Mouse (Mus musculus): ENCODE data around the gene Abcb10. TPM values are rescaled to one million over a fixed set of nuclear protein-coding genes. Genes with fewer than 3 reads are reported as not detected.

Abcb10 gene
- polyA plus RNA-seq, 1 experiment from 2014 or later = 18.4 TPM

DNA sequence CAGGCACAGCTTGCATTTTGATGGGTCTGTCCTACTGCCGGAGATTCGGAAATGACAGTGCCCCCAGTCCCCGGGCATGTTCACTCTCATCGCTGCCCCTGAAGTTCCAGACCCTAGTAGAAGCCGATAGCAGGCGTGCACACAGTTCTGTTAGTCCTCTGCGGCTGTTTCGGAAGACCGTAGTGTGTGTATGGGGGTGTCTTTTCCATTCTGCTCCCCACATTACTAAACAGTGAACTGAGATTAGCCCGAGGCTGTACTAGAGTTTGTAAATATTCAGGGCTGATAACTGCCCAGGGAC is 33.3 kb downstream of the Abcb10 start:
- Histone ChIP-seq H3K36me3 (ENCODE audit: control insufficient read depth, insufficient read depth, low read length) (peaks cover 32% of the 10 kb centered on the region), H3K27ac (replicated peaks; ENCODE audit: low read depth, low read length) (peak overlapping the region; percentile 85), H3K4me2 (ENCODE audit: low read length) (peak overlapping the region; percentile 96), H3K9me3 (ENCODE audit: control insufficient read depth, low read length) (no peaks in the 10 kb centered on the region), H3K4me3 (replicated peaks; ENCODE audit: low read depth, low read length) (peak overlapping the region; percentile 80), H3K27me3 (ENCODE audit: control insufficient read depth, insufficient read depth, low read length) (no peaks in the 10 kb centered on the region), H3K9ac (replicated peaks; ENCODE audit: low read length) (peak overlapping the region; percentile 84), H3K4me1 (ENCODE audit: control insufficient read depth, insufficient read depth, low read length) (peaks cover 9% of the 10 kb centered on the region)
- ATAC-seq (ENCODE audit: low FRiP score, low TSS enrichment) (peak; percentile 46; the same call in 1 of the 2 replicates), DNase-seq (no peak)
- WGBS = 2% methylated on average over 10 of the region's 10 CpGs

DNA sequence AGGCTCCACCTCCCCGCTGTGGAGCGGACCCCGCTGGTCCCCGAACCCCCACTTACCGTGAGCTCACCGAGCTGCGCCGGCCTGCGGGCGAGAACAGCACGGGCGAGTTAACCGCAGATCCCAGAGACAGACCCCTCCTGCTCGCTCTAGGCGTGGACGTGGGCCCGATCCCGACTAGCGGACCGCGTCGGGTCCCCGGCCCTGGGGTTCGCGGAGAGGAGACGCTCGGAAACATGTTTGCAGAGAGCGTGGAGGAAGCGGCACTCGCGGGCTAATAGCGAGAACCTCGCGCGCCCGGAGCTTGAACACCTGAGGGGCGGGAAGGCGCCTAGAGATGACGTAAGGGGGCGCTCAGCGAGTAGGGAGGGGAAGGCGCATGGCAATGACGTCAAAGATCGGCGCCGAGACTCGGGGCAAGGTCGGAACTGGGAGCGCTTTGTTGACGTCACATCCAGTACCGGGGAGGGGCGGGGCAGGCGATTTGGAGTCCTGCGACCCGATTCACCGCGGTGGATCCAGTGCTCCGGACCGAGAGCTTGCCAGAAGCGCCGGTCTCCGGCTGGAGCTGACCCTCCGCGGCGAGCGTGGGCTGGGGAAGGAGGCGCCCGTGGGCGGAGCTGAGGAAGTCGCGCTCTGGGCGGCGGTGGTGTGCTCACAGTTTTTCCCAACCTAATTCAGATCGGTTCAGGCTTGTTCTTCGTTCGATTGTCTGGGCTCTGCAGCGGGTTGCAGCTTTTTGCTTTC is 33.8 kb downstream of the Abcb10 start, which contains the start of gene Nup133:
TSS of gene Nup133 (minus strand) at position 324 of the 744 bp plus-strand sequence.
- ATAC-seq (ENCODE audit: low FRiP score, low TSS enrichment) = peak; percentile 87
- H3K27ac ChIP-seq (replicated peaks; ENCODE audit: low read depth, low read length) = peak within 1 kb of the TSS; percentile 85

DNA sequence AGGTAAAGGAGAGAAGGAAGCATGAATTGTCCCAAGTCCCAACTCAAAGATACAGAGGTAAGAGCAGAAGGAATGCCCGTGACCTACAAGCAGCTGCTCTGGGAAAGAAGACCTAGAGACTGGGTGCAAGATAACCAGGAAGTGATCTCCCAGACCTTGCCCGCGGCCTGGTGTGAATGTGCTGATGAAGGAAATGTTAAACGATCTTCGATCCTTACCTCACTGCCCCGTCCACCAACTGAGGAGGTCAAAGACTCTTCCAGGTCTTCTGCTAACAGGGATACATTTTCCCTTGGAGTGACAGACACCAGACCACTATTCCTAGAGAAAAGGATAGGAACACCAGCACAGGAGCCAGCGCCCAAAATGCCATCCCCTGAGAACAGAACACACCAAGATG is 53.9 kb downstream of the Abcb10 start:
- Histone ChIP-seq H3K4me1 (ENCODE audit: control insufficient read depth, insufficient read depth, low read length) (no peaks in the 10 kb centered on the region), H3K4me2 (ENCODE audit: low read length) (no peak overlapping the region), H3K9me3 (ENCODE audit: control insufficient read depth, low read length) (no peaks in the 10 kb centered on the region), H3K9ac (replicated peaks; ENCODE audit: low read length) (no peak overlapping the region), H3K27ac (replicated peaks; ENCODE audit: low read depth, low read length) (no peak overlapping the region), H3K36me3 (ENCODE audit: control insufficient read depth, insufficient read depth, low read length) (peaks cover 76% of the 10 kb centered on the region), H3K4me3 (replicated peaks; ENCODE audit: low read depth, low read length) (no peak overlapping the region), H3K27me3 (ENCODE audit: control insufficient read depth, insufficient read depth, low read length) (no peaks in the 10 kb centered on the region)
- 93% methylated on average over 7 of the region's 7 CpGs for WGBS
- ATAC-seq (ENCODE audit: low FRiP score, low TSS enrichment) (no peak), DNase-seq (no peak)

More for the DNA sequence above, 33.8 kb downstream of the Abcb10 start, which contains the start of gene Nup133:
- WGBS = under 1% methylated on average over 77 of the region's 77 CpGs
- H3K27me3 ChIP-seq (ENCODE audit: control insufficient read depth, insufficient read depth, low read length) = no peaks in the 10 kb centered on the region
- H3K9me3 ChIP-seq (ENCODE audit: control insufficient read depth, low read length) = no peaks in the 10 kb centered on the region
- H3K36me3 ChIP-seq (ENCODE audit: control insufficient read depth, insufficient read depth, low read length) = peaks cover 30% of the 10 kb centered on the region
- DNase-seq = peak; percentile 100
- peak within 1 kb of the TSS; percentile 80 for H3K4me3 ChIP-seq (replicated peaks; ENCODE audit: low read depth, low read length)
- H3K4me2 ChIP-seq (ENCODE audit: low read length) = peak within 1 kb of the TSS; percentile 96
- peaks cover 9% of the 10 kb centered on the region for H3K4me1 ChIP-seq (ENCODE audit: control insufficient read depth, insufficient read depth, low read length)
- H3K9ac ChIP-seq (replicated peaks; ENCODE audit: low read length) = peak within 1 kb of the TSS; percentile 84

DNA sequence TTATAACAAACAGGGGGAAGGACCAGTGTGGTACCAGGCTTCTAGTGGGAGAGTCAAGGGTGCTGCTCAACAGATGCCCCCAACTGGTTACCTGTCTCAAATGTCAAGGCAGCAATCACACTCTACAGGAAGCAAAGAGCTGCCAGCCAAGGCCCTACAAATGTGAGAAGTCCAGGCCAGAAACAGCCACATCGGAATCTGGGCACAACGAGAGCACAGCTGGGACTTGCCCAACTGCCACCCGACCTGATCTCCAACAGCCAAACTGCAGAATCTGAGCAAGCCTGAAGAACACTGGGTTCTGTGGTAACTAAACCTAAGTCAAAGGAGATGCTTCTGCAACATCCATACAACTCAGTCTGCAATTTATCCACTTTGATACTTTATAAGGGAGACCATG is 57.3 kb downstream of the Abcb10 start:
- no peak for DNase-seq
- Histone ChIP-seq H3K9ac (replicated peaks; ENCODE audit: low read length) (no peak overlapping the region), H3K9me3 (ENCODE audit: control insufficient read depth, low read length) (no peaks in the 10 kb centered on the region), H3K4me2 (ENCODE audit: low read length) (no peak overlapping the region), H3K27ac (replicated peaks; ENCODE audit: low read depth, low read length) (no peak overlapping the region), H3K4me1 (ENCODE audit: control insufficient read depth, insufficient read depth, low read length) (no peaks in the 10 kb centered on the region), H3K4me3 (replicated peaks; ENCODE audit: low read depth, low read length) (no peak overlapping the region), H3K27me3 (ENCODE audit: control insufficient read depth, insufficient read depth, low read length) (no peaks in the 10 kb centered on the region), H3K36me3 (ENCODE audit: control insufficient read depth, insufficient read depth, low read length) (peaks cover 80% of the 10 kb centered on the region)
- 91% methylated on average over 3 of the region's 3 CpGs for WGBS
- no peak for ATAC-seq (ENCODE audit: low FRiP score, low TSS enrichment)

DNA sequence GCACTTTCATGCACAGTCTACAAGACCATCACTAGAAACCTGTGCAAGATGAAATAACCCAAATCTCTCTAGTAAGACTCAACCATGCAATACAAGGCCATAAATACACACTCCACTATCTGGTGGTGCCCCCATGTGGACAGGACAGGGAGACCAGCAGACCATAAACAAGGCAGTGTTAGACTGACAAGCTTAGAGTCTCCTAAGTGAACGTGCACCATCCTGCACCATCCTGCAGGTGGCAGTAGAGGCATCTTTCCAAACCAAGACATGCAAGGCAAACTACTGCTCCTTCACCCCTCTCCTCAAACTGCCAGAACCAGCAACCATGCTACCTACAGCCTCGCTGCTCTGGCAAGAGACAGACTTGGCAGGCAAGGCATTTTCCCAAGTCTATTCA is 58.2 kb downstream of the Abcb10 start:
- peaks cover 80% of the 10 kb centered on the region for H3K36me3 ChIP-seq (ENCODE audit: control insufficient read depth, insufficient read depth, low read length)
- 17% methylated on average over 2 of the region's 2 CpGs for WGBS

DNA sequence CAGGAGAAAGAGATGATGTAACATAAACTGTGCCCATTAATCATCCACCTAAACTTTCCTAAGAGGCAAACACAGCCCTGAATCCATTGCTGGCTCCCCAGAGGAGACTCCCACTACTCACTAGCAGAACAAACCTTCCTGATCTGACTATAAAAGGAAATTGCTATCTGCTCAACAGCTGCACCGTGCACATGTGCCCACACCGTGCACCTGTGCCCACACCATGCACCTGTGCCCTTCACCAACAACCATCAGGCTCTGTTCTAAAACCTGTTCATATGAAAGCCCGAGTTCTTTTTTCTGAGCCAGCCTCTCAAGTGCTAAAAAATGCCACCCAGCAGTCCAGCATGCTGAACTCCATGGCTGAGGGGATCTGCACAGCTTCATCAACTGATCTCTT is 68.3 kb downstream of the Abcb10 start:
- H3K9me3 ChIP-seq (ENCODE audit: control insufficient read depth, low read length) = no peaks in the 10 kb centered on the region
- no peaks in the 10 kb centered on the region for H3K27me3 ChIP-seq (ENCODE audit: control insufficient read depth, insufficient read depth, low read length)
- no peak overlapping the region for H3K27ac ChIP-seq (replicated peaks; ENCODE audit: low read depth, low read length)
- no peak for DNase-seq
- H3K9ac ChIP-seq (replicated peaks; ENCODE audit: low read length) = no peak overlapping the region
- H3K4me2 ChIP-seq (ENCODE audit: low read length) = no peak overlapping the region
- ATAC-seq (ENCODE audit: low FRiP score, low TSS enrichment) = no peak
- no peak overlapping the region for H3K4me3 ChIP-seq (replicated peaks; ENCODE audit: low read depth, low read length)
- H3K4me1 ChIP-seq (ENCODE audit: control insufficient read depth, insufficient read depth, low read length) = no peaks in the 10 kb centered on the region
- peaks cover 95% of the 10 kb centered on the region for H3K36me3 ChIP-seq (ENCODE audit: control insufficient read depth, insufficient read depth, low read length)
- WGBS = 95% methylated on average over 3 of the region's 3 CpGs

More for the DNA sequence above, 58.2 kb downstream of the Abcb10 start:
- no peak overlapping the region for H3K4me3 ChIP-seq (replicated peaks; ENCODE audit: low read depth, low read length)
- ATAC-seq (ENCODE audit: low FRiP score, low TSS enrichment) = no peak; the same call in 1 of the 2 replicates
- DNase-seq = peak; percentile 90
- no peak overlapping the region for H3K27ac ChIP-seq (replicated peaks; ENCODE audit: low read depth, low read length)
- no peak overlapping the region for H3K9ac ChIP-seq (replicated peaks; ENCODE audit: low read length)
- H3K27me3 ChIP-seq (ENCODE audit: control insufficient read depth, insufficient read depth, low read length) = no peaks in the 10 kb centered on the region
- H3K9me3 ChIP-seq (ENCODE audit: control insufficient read depth, low read length) = no peaks in the 10 kb centered on the region
- no peak overlapping the region for H3K4me2 ChIP-seq (ENCODE audit: low read length)
- no peaks in the 10 kb centered on the region for H3K4me1 ChIP-seq (ENCODE audit: control insufficient read depth, insufficient read depth, low read length)

DNA sequence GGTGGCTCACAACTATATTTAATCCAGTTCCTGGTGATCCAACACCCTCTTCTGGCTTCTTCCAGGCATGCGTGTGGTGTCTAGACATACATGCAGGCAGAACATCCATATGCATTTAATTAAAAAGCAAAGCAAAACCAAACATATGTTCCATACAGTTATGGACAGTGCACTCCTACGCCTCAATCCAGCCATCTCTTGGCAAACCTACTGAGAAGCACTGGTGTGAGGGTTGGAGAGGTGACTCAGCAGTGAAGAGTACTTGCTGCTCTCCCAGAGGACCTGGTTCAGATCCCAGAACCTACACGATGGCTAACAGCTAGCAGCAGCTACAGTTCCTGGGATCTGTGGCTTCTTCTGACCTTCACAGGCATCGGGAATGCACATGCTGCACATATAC is 70.7 kb downstream of the Abcb10 start:
- H3K36me3 ChIP-seq (ENCODE audit: control insufficient read depth, insufficient read depth, low read length) = peaks cover 90% of the 10 kb centered on the region

DNA sequence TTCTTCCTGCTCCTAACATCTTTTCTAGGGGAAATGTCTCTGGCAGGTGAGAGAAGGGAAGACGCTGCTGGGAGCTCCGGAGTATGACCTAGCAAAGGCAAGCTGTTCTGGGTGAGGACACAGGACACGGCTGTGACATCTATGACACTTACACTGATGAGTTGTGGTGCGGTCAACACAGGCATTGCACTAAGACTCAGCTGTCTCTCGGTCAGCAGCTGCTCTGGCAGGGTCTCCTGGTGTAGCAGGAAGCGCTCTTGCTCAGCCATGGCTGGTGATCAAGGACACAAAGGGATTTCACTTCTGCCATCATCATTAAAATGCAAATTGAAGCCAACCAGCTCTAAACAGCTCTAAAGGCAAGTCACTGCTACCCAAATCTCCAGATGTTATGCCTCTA is 75.3 kb downstream of the Abcb10 start:
- no peak for ATAC-seq (ENCODE audit: low FRiP score, low TSS enrichment)
- H3K36me3 ChIP-seq (ENCODE audit: control insufficient read depth, insufficient read depth, low read length) = peaks cover 86% of the 10 kb centered on the region
- WGBS = 92% methylated on average over 6 of the region's 6 CpGs

More for the DNA sequence above, 70.7 kb downstream of the Abcb10 start:
- H3K4me3 ChIP-seq (replicated peaks; ENCODE audit: low read depth, low read length) = no peak overlapping the region
- no peak for ATAC-seq (ENCODE audit: low FRiP score, low TSS enrichment)
- 95% methylated on average over 4 of the region's 4 CpGs for WGBS
- H3K4me1 ChIP-seq (ENCODE audit: control insufficient read depth, insufficient read depth, low read length) = no peaks in the 10 kb centered on the region
- no peak for DNase-seq
- H3K9me3 ChIP-seq (ENCODE audit: control insufficient read depth, low read length) = no peaks in the 10 kb centered on the region
- no peak overlapping the region for H3K27ac ChIP-seq (replicated peaks; ENCODE audit: low read depth, low read length)
- H3K9ac ChIP-seq (replicated peaks; ENCODE audit: low read length) = no peak overlapping the region
- H3K27me3 ChIP-seq (ENCODE audit: control insufficient read depth, insufficient read depth, low read length) = no peaks in the 10 kb centered on the region
- H3K4me2 ChIP-seq (ENCODE audit: low read length) = no peak overlapping the region

DNA sequence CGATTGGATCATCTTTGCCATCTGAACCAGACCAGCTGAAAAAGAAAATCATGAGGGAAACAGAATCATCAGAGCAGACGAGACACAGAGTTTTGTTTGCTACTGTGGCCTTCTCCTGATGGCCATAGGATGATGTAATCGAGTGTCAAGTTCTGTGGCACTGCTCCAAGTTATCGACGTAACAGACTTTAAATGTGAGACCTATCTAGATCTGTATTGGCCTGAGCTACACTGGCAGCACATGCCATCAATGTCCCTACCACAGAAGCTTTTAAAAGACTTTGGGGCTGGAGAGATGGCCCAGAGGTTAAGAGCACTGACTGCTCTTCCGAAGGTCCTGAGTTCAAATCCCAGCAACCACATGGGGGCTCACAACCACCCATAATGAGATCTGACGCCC is 80.3 kb downstream of the Abcb10 start:
- no peak for ATAC-seq (ENCODE audit: low FRiP score, low TSS enrichment)
- peaks cover 80% of the 10 kb centered on the region for H3K36me3 ChIP-seq (ENCODE audit: control insufficient read depth, insufficient read depth, low read length)
- no peak overlapping the region for H3K9ac ChIP-seq (replicated peaks; ENCODE audit: low read length)
- no peak overlapping the region for H3K4me2 ChIP-seq (ENCODE audit: low read length)
- no peak overlapping the region for H3K4me3 ChIP-seq (replicated peaks; ENCODE audit: low read depth, low read length)
- no peaks in the 10 kb centered on the region for H3K27me3 ChIP-seq (ENCODE audit: control insufficient read depth, insufficient read depth, low read length)
- H3K4me1 ChIP-seq (ENCODE audit: control insufficient read depth, insufficient read depth, low read length) = no peaks in the 10 kb centered on the region
- no peak for DNase-seq
- 88% methylated on average over 7 of the region's 7 CpGs for WGBS
- H3K9me3 ChIP-seq (ENCODE audit: control insufficient read depth, low read length) = no peaks in the 10 kb centered on the region
- H3K27ac ChIP-seq (replicated peaks; ENCODE audit: low read depth, low read length) = no peak overlapping the region

More for the DNA sequence above, 75.3 kb downstream of the Abcb10 start:
- Histone ChIP-seq H3K4me1 (ENCODE audit: control insufficient read depth, insufficient read depth, low read length) (no peaks in the 10 kb centered on the region), H3K9ac (replicated peaks; ENCODE audit: low read length) (no peak overlapping the region), H3K9me3 (ENCODE audit: control insufficient read depth, low read length) (no peaks in the 10 kb centered on the region), H3K4me2 (ENCODE audit: low read length) (no peak overlapping the region), H3K27ac (replicated peaks; ENCODE audit: low read depth, low read length) (no peak overlapping the region), H3K4me3 (replicated peaks; ENCODE audit: low read depth, low read length) (no peak overlapping the region), H3K27me3 (ENCODE audit: control insufficient read depth, insufficient read depth, low read length) (no peaks in the 10 kb centered on the region)
- DNase-seq = no peak
